In the genomic region with DNA sequence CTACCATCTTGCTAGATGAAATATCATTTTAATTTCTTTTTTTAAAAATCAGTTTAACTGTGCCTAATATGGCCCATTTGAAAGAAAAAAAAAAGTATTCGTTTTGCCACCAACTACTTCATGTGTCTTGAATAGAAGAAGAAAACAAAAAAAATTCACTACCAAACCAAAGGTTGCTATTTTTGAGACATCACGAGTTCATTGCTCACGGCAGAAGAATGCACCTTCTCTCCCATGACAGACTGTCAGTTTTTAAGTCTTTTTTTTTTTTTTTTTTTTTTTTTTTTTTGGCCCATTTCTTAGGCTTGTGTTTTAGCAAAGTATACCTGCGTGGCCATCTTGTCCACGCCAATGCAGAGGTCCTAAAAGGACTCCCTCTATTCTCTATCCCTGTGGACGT, we compare ENCODE assay signal across 25 mouse cellular contexts. TPM values are rescaled to one million over a fixed set of nuclear protein-coding genes. Genes with fewer than 3 reads are reported as not detected.
"Had no signal": no experiment of that assay in that cellular context is flagged by ENCODE, and none has a peak within 500 bp of the region (broad histone marks: within the 10 kb centered on the region; RNA-seq: fewer than 3 reads in every experiment).

No protein-coding gene starts in this region.

- ATAC-seq: lung, postnatal 0 days; midbrain, embryonic 16.5 days had no signal

- H3K9me3 ChIP-seq: lung, embryonic 15.5 days; midbrain, embryonic 10.5 days; midbrain, embryonic 12.5 days; neural tube, embryonic 13.5 days; neural tube, embryonic 15.5 days had no signal

- H3K4me3 ChIP-seq: lung, embryonic 15.5 days; midbrain, embryonic 10.5 days; midbrain, embryonic 12.5 days; myocyte; neural tube, embryonic 13.5 days; neural tube, embryonic 15.5 days had no signal

- H3K4me2 ChIP-seq: lung, embryonic 15.5 days; midbrain, embryonic 12.5 days; neural tube, embryonic 13.5 days; neural tube, embryonic 15.5 days had no signal

- H3K27ac ChIP-seq: lung, embryonic 15.5 days; macrophage; midbrain, embryonic 10.5 days; midbrain, embryonic 12.5 days; neural tube, embryonic 13.5 days; neural tube, embryonic 15.5 days had no signal

- DNase-seq: lung, adult 2 months; lung, postnatal 14 days; lung, postnatal 36 days; midbrain, embryonic 14.5 days; retina, postnatal 1 day; right cerebral cortex, adult 18-20 months; right cerebral cortex, postnatal 25 days; right cerebral cortex, postnatal 4 days; spleen, adult 18-20 months; thymus, adult 18-20 months; thymus, postnatal 14 days; thymus, postnatal 4 days had no signal

- H3K27me3 ChIP-seq: lung, embryonic 15.5 days; midbrain, embryonic 12.5 days; neural tube, embryonic 13.5 days; neural tube, embryonic 15.5 days had no signal

- H3K9ac ChIP-seq: lung, embryonic 15.5 days; midbrain, embryonic 12.5 days; neural tube, embryonic 13.5 days; neural tube, embryonic 15.5 days had no signal

RNA-seq across cellular contexts. Expression of gene Nr1i2, which starts 50.5 kb away (rescaled TPM):
- total RNA-seq: megakaryocyte progenitor cell, adult 5-6 weeks; megakaryocyte-erythroid progenitor cell, adult 5-6 weeks had no signal
- polyA plus RNA-seq: macrophage; midbrain, embryonic 10.5 days; midbrain, embryonic 12.5 days; midbrain, embryonic 14.5 days; midbrain, embryonic 16.5 days; myocyte; neural tube, embryonic 11.5 days; neural tube, embryonic 15.5 days; thymus, postnatal 0 days had no signal
